Mouse (Mus musculus): Measurements from ENCODE around the gene Gm45837.

DNA sequence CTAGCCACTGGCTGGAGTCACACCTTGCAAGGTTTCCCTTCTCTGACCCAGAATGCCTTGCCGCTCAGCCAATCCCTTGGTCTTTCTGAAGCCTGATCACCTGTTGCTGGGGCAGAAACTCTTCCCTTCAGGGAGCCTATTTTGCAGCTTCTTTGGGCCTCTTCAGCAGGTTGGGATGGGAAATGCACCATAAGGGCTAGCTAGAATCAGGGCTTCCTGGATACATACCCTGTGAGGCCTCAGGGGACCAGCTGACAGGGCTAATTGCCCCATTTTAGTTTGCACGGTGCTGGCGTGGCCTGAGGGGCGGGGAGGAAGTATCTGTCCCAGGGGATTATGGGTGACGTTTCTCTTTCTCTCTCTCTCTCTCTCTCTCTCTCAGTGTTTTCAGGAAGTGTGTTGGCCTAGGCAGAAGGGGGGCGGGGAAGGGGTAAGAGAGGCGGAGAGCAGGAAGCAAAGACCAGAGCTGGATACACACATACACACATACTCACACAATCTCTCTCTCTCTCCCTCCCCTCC lies 32.9 kb upstream of the Gm45837 start:
- TF ChIP-seq CTCF (IDR thresholded peaks at IDR 0.05; ENCODE audit: control insufficient read depth, insufficient read depth, insufficient replicate concordance, low read depth, low read length) = no peak
- TF ChIP-seq POLR2A (IDR thresholded peaks at IDR 0.05; ENCODE audit: control insufficient read depth, low read depth, low read length) = no peak

All from testis, adult 2 months (tissue).